Mouse (Mus musculus): ENCODE measurements around the gene Arhgap9. TPM values are rescaled to one million over a fixed set of nuclear protein-coding genes. Genes with fewer than 3 reads are reported as not detected.
"Not testable (repeated sequence)": the region's sequence is repeated elsewhere in the genome, so short reads cannot be mapped to it uniquely, and the experiment has no call there.

Arhgap9 gene
- total and polyA plus RNA-seq, 3 experiments, result 32.4 to 44.7 (median 33.7) TPM

GRCm38 (mm10) chr10:127300361-127300760, 21.4 kb upstream of the Arhgap9 start:
- peaks cover 87 to 97% of the 10 kb centered on the region in 2 experiments for H3K36me3 ChIP-seq (replicated peaks in 1 of 2; ENCODE audit: control insufficient read depth in 1 of 2, insufficient read depth in 1 of 2, low read length in 1 of 2)
- peaks cover 6% of the 10 kb centered on the region for H3K79me2 ChIP-seq (replicated peaks; ENCODE audit: control insufficient read depth, extremely low read depth, insufficient read depth, poor library complexity, severe bottlenecking)
- dilution Hi-C loops (cut with MboI; ENCODE audit: extremely low pct_ligation_motif_present, extremely low pct_unique_long_range_greater_than_20kb, low sequenced_read_pairs), result no loop called here
- no peak for TF ChIP-seq SIN3A (IDR thresholded peaks at IDR 0.05; ENCODE audit: low read length)
- TF ChIP-seq MAX (IDR thresholded peaks at IDR 0.05; ENCODE audit: low read length), result no peak
- TF ChIP-seq HCFC1 (IDR thresholded peaks at IDR 0.05; ENCODE audit: low read depth, low read length), result no peak
- TF ChIP-seq POLR2AphosphoS2 (IDR thresholded peaks at IDR 0.05; ENCODE audit: low read depth, low read length), result no peak
- no peak for TF ChIP-seq RCOR1 (conservative IDR thresholded peaks at IDR 0.05; ENCODE audit: low read depth, low read length)
- TF ChIP-seq NELFE (IDR thresholded peaks at IDR 0.05; ENCODE audit: low read depth, low read length), result no peak
- no peak for TF ChIP-seq EP300 (IDR thresholded peaks at IDR 0.05; ENCODE audit: low read length)
- no peak for TF ChIP-seq NRF1 (IDR thresholded peaks at IDR 0.05; ENCODE audit: low read depth, low read length)
- TF ChIP-seq JUN (IDR thresholded peaks at IDR 0.05; ENCODE audit: insufficient read depth, low read depth, low read length), result no peak
- TF ChIP-seq TBP (conservative IDR thresholded peaks at IDR 0.05; ENCODE audit: low read depth, low read length), result no peak
- no peak for TF ChIP-seq SMC3 (IDR thresholded peaks at IDR 0.05; ENCODE audit: low read depth, low read length)
- no peak for TF ChIP-seq MEF2A (IDR thresholded peaks at IDR 0.05; ENCODE audit: borderline replicate concordance, low read depth, low read length)
- no peak for TF ChIP-seq KAT2A (IDR thresholded peaks at IDR 0.05; ENCODE audit: insufficient replicate concordance, low read length)
- TF ChIP-seq JUND (conservative IDR thresholded peaks at IDR 0.05; ENCODE audit: low read depth, low read length), result no peak
- TF ChIP-seq IRF4 (IDR thresholded peaks at IDR 0.05; ENCODE audit: low read depth, low read length), result no peak
- TF ChIP-seq MAZ (IDR thresholded peaks at IDR 0.05; ENCODE audit: low read depth, low read length), result no peak
- no peak for TF ChIP-seq ZKSCAN1 (IDR thresholded peaks at IDR 0.05; ENCODE audit: borderline replicate concordance, low read depth, low read length)
- H3K9me3 ChIP-seq (replicated peaks; ENCODE audit: low read length), result no peaks in the 10 kb centered on the region
- no peak overlapping the region for H3K9ac ChIP-seq (ENCODE audit: insufficient read depth, low read depth)
- no peak overlapping the region for H3K4me3 ChIP-seq (replicated peaks in 1 of 3; ENCODE audit: low read depth in 2 of 3, low read length in 2 of 3, poor library complexity in 1 of 3)
- H3K4me2 ChIP-seq (ENCODE audit: insufficient read depth, low read depth, poor library complexity, severe bottlenecking), result no peak overlapping the region
- H3K4me1 ChIP-seq (ENCODE audit: control insufficient read depth in 1 of 2, insufficient read depth in 2 of 2), result peaks cover 0 to 7% of the 10 kb centered on the region in 2 experiments; a peak in 1 of 4 replicates
- no peak for DNase-seq (ENCODE audit: extremely low read depth)
- in situ Hi-C loops (cut with MboI; ENCODE audit: low pct_ligation_motif_present, low pct_unique_long_range_greater_than_20kb, low sequenced_read_pairs), result no loop called here
- no peaks in the 10 kb centered on the region for H3K27me3 ChIP-seq (replicated peaks)
- H3K27ac ChIP-seq (ENCODE audit: insufficient read depth, low read depth), result no peak overlapping the region

- in situ Hi-C loops (cut with MboI; ENCODE audit: low pct_ligation_motif_present, low pct_unique_long_range_greater_than_20kb, low sequenced_read_pairs), result no loop called here
Observed at GRCm38 (mm10) chr10:127303136-127303535, 18.6 kb upstream of the Arhgap9 start.

GRCm38 (mm10) chr10:127309167-127309566, 12.6 kb upstream of the Arhgap9 start:
- peaks cover 55 to 57% of the 10 kb centered on the region in 2 experiments for H3K36me3 ChIP-seq (replicated peaks in 1 of 2; ENCODE audit: control insufficient read depth in 1 of 2, insufficient read depth in 1 of 2, low read length in 1 of 2)

More at GRCm38 (mm10) chr10:127303136-127303535, 18.6 kb upstream of the Arhgap9 start:
- Histone ChIP-seq H3K36me3 (replicated peaks in 1 of 2; ENCODE audit: control insufficient read depth in 1 of 2, insufficient read depth in 1 of 2, low read length in 1 of 2) (peaks cover 89 to 98% of the 10 kb centered on the region in 2 experiments), H3K27me3 (replicated peaks) (no peaks in the 10 kb centered on the region), H3K9me3 (replicated peaks; ENCODE audit: low read length) (no peaks in the 10 kb centered on the region), H3K27ac (ENCODE audit: insufficient read depth, low read depth) (no peak overlapping the region), H3K79me2 (replicated peaks; ENCODE audit: control insufficient read depth, extremely low read depth, insufficient read depth, poor library complexity, severe bottlenecking) (peaks cover 10% of the 10 kb centered on the region; the same call in 1 of the 2 replicates), H3K4me2 (ENCODE audit: insufficient read depth, low read depth, poor library complexity, severe bottlenecking) (no peak overlapping the region), H3K9ac (ENCODE audit: insufficient read depth, low read depth) (no peak overlapping the region), H3K4me1 (ENCODE audit: control insufficient read depth in 1 of 2, insufficient read depth in 2 of 2) (no peaks in the 10 kb centered on the region), H3K4me3 (replicated peaks in 1 of 3; ENCODE audit: low read depth in 2 of 3, low read length in 2 of 3, poor library complexity in 1 of 3) (no peak overlapping the region)
- TF ChIP-seq CHD1 (IDR thresholded peaks at IDR 0.05; ENCODE audit: low read depth, low read length) (no peak), MAX (IDR thresholded peaks at IDR 0.05; ENCODE audit: low read length) (no peak), USF1 (IDR thresholded peaks at IDR 0.05; ENCODE audit: low read depth, low read length) (no peak), ETS1 (conservative IDR thresholded peaks at IDR 0.05; ENCODE audit: low read depth, low read length) (no peak), RAD21 (IDR thresholded peaks at IDR 0.05; ENCODE audit: low read depth, low read length) (no peak), CHD2 (IDR thresholded peaks at IDR 0.05; ENCODE audit: low read length) (no peak), POLR2A (IDR thresholded peaks at IDR 0.05; ENCODE audit: low read depth, low read length) (no peak), UBTF (IDR thresholded peaks at IDR 0.05; ENCODE audit: low read depth, low read length) (no peak), MYC (IDR thresholded peaks at IDR 0.05; ENCODE audit: low read depth, low read length) (no peak), PAX5 (IDR thresholded peaks at IDR 0.05; ENCODE audit: low read length) (no peak), IRF4 (IDR thresholded peaks at IDR 0.05; ENCODE audit: low read depth, low read length) (no peak), E2F4 (IDR thresholded peaks at IDR 0.05; ENCODE audit: insufficient replicate concordance, low read depth, low read length) (no peak)
- dilution Hi-C loops (cut with MboI; ENCODE audit: extremely low pct_ligation_motif_present, extremely low pct_unique_long_range_greater_than_20kb, low sequenced_read_pairs), result no loop called here
- no peak for DNase-seq (ENCODE audit: extremely low read depth)

More at GRCm38 (mm10) chr10:127309167-127309566, 12.6 kb upstream of the Arhgap9 start:
- in situ Hi-C loops (cut with MboI; ENCODE audit: low pct_ligation_motif_present, low pct_unique_long_range_greater_than_20kb, low sequenced_read_pairs); DNase-seq (ENCODE audit: extremely low read depth); H3K27me3 ChIP-seq (replicated peaks); H3K4me2 ChIP-seq (ENCODE audit: insufficient read depth, low read depth, poor library complexity, severe bottlenecking); H3K4me3 ChIP-seq (replicated peaks in 1 of 3; ENCODE audit: low read depth in 2 of 3, low read length in 2 of 3, poor library complexity in 1 of 3); dilution Hi-C loops (cut with MboI; ENCODE audit: extremely low pct_ligation_motif_present, extremely low pct_unique_long_range_greater_than_20kb, low sequenced_read_pairs); H3K9me3 ChIP-seq (replicated peaks; ENCODE audit: low read length); H3K27ac ChIP-seq (ENCODE audit: insufficient read depth, low read depth); H3K9ac ChIP-seq (ENCODE audit: insufficient read depth, low read depth): not testable (repeated sequence)
- H3K4me1 ChIP-seq (ENCODE audit: control insufficient read depth in 1 of 2, insufficient read depth in 2 of 2), result peaks cover 5 to 17% of the 10 kb centered on the region in 2 experiments
- peaks cover 28% of the 10 kb centered on the region for H3K79me2 ChIP-seq (replicated peaks; ENCODE audit: control insufficient read depth, extremely low read depth, insufficient read depth, poor library complexity, severe bottlenecking)

Data from CH12.LX (cell line).